21 mouse cellular contexts compared by ENCODE assay signal in the genomic region with DNA sequence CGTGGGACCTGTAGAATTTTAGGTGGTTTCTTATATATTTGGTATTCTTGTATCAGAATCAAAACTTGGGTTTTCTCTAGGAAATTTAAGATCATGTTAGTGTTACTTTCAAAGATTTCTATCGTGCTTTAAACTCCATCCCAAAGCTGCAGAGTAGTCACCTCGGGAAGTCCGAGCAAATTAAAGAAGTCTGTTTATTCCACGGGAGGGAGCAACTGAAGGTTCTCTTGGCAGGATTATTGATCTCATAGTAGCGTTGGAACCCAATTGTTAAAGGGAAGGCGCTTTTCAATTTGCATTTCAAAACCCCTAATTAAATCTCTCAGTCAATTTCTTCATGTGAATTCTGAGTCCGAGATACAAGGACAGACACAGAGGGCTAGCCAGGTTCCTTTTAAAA. TPM values are rescaled to one million over a fixed set of nuclear protein-coding genes. Genes with fewer than 3 reads are reported as not detected.
A peak's percentile ranks its signal among the peaks of the same experiment; 100 is the strongest.
DNase-seq lines count a peak whose midpoint lies in the region; ATAC-seq and TF ChIP-seq lines count a peak whose summit lies in the region.
"Had no signal": no experiment of that assay in that cellular context is flagged by ENCODE, and none has a peak within 500 bp of the region (broad histone marks: within the 10 kb centered on the region; RNA-seq: fewer than 3 reads in every experiment).

No protein-coding gene starts in this region.

- peaks cover 49% of the 10 kb centered on the region for H3K4me1 ChIP-seq in forebrain, embryonic 10.5 days
- peaks cover 7% of the 10 kb centered on the region; the same call in 1 of the 2 replicates for H3K4me1 ChIP-seq in forebrain, postnatal 0 days (ENCODE audit: insufficient read depth)
- H3K4me1 ChIP-seq in midbrain, embryonic 13.5 days (replicated peaks), result peaks cover 25% of the 10 kb centered on the region
- peaks cover 13% of the 10 kb centered on the region for H3K4me1 ChIP-seq in midbrain, embryonic 16.5 days (ENCODE audit: control insufficient read depth, insufficient read depth, low read length)
- H3K4me1 ChIP-seq in hindbrain, postnatal 0 days (ENCODE audit: insufficient read depth, low read length), result peaks cover 10% of the 10 kb centered on the region; the same call in 1 of the 2 replicates
- H3K4me1 ChIP-seq in embryonic facial prominence, embryonic 10.5 days, result peaks cover 20% of the 10 kb centered on the region
- H3K4me1 ChIP-seq: heart, embryonic 15.5 days; liver, embryonic 13.5 days had no signal

- no peaks in the 10 kb centered on the region for H3K27me3 ChIP-seq in forebrain, embryonic 10.5 days (ENCODE audit: poor library complexity, severe bottlenecking)
- H3K27me3 ChIP-seq in forebrain, postnatal 0 days (ENCODE audit: insufficient read depth, low read length), result no peaks in the 10 kb centered on the region
- H3K27me3 ChIP-seq in midbrain, embryonic 13.5 days, result no peaks in the 10 kb centered on the region
- H3K27me3 ChIP-seq in midbrain, embryonic 16.5 days (ENCODE audit: control insufficient read depth, insufficient read depth, low read depth, low read length), result no peaks in the 10 kb centered on the region
- H3K27me3 ChIP-seq in hindbrain, postnatal 0 days (ENCODE audit: insufficient read depth, low read length), result no peaks in the 10 kb centered on the region
- no peaks in the 10 kb centered on the region for H3K27me3 ChIP-seq in embryonic facial prominence, embryonic 10.5 days (replicated peaks; ENCODE audit: low read depth, poor library complexity, severe bottlenecking)
- H3K27me3 ChIP-seq: heart, embryonic 15.5 days; liver, embryonic 13.5 days had no signal

- H3K36me3 ChIP-seq in forebrain, embryonic 10.5 days (replicated peaks), result no peaks in the 10 kb centered on the region
- H3K36me3 ChIP-seq in forebrain, postnatal 0 days (ENCODE audit: insufficient read depth), result no peaks in the 10 kb centered on the region
- H3K36me3 ChIP-seq in midbrain, embryonic 13.5 days, result no peaks in the 10 kb centered on the region
- no peaks in the 10 kb centered on the region for H3K36me3 ChIP-seq in midbrain, embryonic 16.5 days (ENCODE audit: control insufficient read depth, insufficient read depth, low read length)
- H3K36me3 ChIP-seq in hindbrain, postnatal 0 days (ENCODE audit: insufficient read depth, low read length), result no peaks in the 10 kb centered on the region
- no peaks in the 10 kb centered on the region for H3K36me3 ChIP-seq in embryonic facial prominence, embryonic 10.5 days (replicated peaks)
- H3K36me3 ChIP-seq: heart, embryonic 15.5 days; liver, embryonic 13.5 days had no signal

- H3K9me3 ChIP-seq in forebrain, embryonic 10.5 days, result no peaks in the 10 kb centered on the region
- no peaks in the 10 kb centered on the region for H3K9me3 ChIP-seq in forebrain, postnatal 0 days (ENCODE audit: low read length)
- H3K9me3 ChIP-seq in midbrain, embryonic 13.5 days, result no peaks in the 10 kb centered on the region
- H3K9me3 ChIP-seq in midbrain, embryonic 16.5 days (replicated peaks; ENCODE audit: control insufficient read depth, low read length, poor library complexity, severe bottlenecking), result no peaks in the 10 kb centered on the region
- no peaks in the 10 kb centered on the region for H3K9me3 ChIP-seq in hindbrain, postnatal 0 days (ENCODE audit: low read length)
- H3K9me3 ChIP-seq in embryonic facial prominence, embryonic 10.5 days, result no peaks in the 10 kb centered on the region
- H3K9me3 ChIP-seq: heart, embryonic 15.5 days; liver, embryonic 13.5 days had no signal

- no peak for TF ChIP-seq CTCF in forebrain, postnatal 0 days (IDR thresholded peaks at IDR 0.05; ENCODE audit: low read depth)
- no peak for TF ChIP-seq CTCF in hindbrain, postnatal 0 days (IDR thresholded peaks at IDR 0.05; ENCODE audit: low read depth)

- no peak for ATAC-seq in forebrain, postnatal 0 days
- no peak for ATAC-seq in midbrain, embryonic 13.5 days
- no peak for ATAC-seq in midbrain, embryonic 16.5 days
- ATAC-seq in hindbrain, postnatal 0 days, result no peak
- ATAC-seq: inflammation-experienced regulatory T-cells, adult 6 months had no signal

- WGBS in forebrain, embryonic 10.5 days, result 8% methylated on average over 8 of the region's 8 CpGs
- WGBS in forebrain, postnatal 0 days, result 5% methylated on average over 8 of the region's 8 CpGs
- 2% methylated on average over 8 of the region's 8 CpGs for WGBS in midbrain, embryonic 13.5 days
- WGBS in midbrain, embryonic 16.5 days, result 4% methylated on average over 8 of the region's 8 CpGs
- 9% methylated on average over 8 of the region's 8 CpGs for WGBS in hindbrain, postnatal 0 days
- 15% methylated on average over 8 of the region's 8 CpGs for WGBS in embryonic facial prominence, embryonic 10.5 days

- no peak overlapping the region for H3K9ac ChIP-seq in forebrain, postnatal 0 days
- H3K9ac ChIP-seq in midbrain, embryonic 13.5 days (replicated peaks), result no peak overlapping the region
- H3K9ac ChIP-seq in midbrain, embryonic 16.5 days (ENCODE audit: low read depth, low read length), result no peak overlapping the region
- no peak overlapping the region for H3K9ac ChIP-seq in hindbrain, postnatal 0 days (replicated peaks; ENCODE audit: low read length)
- H3K9ac ChIP-seq: heart, embryonic 15.5 days; liver, embryonic 13.5 days had no signal

- peak overlapping the region; percentile 27; the same call in 1 of the 2 replicates for H3K4me3 ChIP-seq in forebrain, embryonic 10.5 days
- no peak overlapping the region for H3K4me3 ChIP-seq in forebrain, postnatal 0 days (ENCODE audit: low read depth, low read length)
- no peak overlapping the region for H3K4me3 ChIP-seq in midbrain, embryonic 13.5 days (replicated peaks)
- no peak overlapping the region for H3K4me3 ChIP-seq in midbrain, embryonic 16.5 days (ENCODE audit: low read depth, low read length)
- no peak overlapping the region for H3K4me3 ChIP-seq in hindbrain, postnatal 0 days (ENCODE audit: low read length)
- H3K4me3 ChIP-seq in embryonic facial prominence, embryonic 10.5 days, result no peak overlapping the region
- H3K4me3 ChIP-seq: heart, embryonic 15.5 days; liver, embryonic 13.5 days had no signal

- H3K4me2 ChIP-seq in forebrain, postnatal 0 days (ENCODE audit: low read depth), result no peak overlapping the region
- no peak overlapping the region; the same call in 1 of the 2 replicates for H3K4me2 ChIP-seq in midbrain, embryonic 13.5 days (replicated peaks)
- H3K4me2 ChIP-seq in midbrain, embryonic 16.5 days (ENCODE audit: low read length), result no peak overlapping the region
- 0 out of 2 replicates have a peak overlapping the region, but pooled peaks have one; percentile 13 for H3K4me2 ChIP-seq in hindbrain, postnatal 0 days (ENCODE audit: low read depth, low read length)
- H3K4me2 ChIP-seq: heart, embryonic 15.5 days; liver, embryonic 13.5 days had no signal

- DNase-seq in forebrain, embryonic 10.5 days (ENCODE audit: extremely low spot score, low spot score), result no peak
- no peak for DNase-seq in forebrain, postnatal 0 days
- no peak for DNase-seq in hindbrain, postnatal 0 days (ENCODE audit: low spot score)
- DNase-seq in embryonic facial prominence, embryonic 10.5 days (ENCODE audit: low spot score), result no peak
- DNase-seq in T-cell, adult 2 months (ENCODE audit: low spot score), result no peak
- DNase-seq: adrenal gland, postnatal 14 days; cerebellum, adult 8-10 months; cerebellum, postnatal 36 days; gastrocnemius, postnatal 36 days; heart, postnatal 36 days; kidney, adult 18-20 months; kidney, postnatal 4 days; liver, embryonic 13.5 days; lung, adult 2 months; lung, postnatal 14 days; right cerebral cortex, postnatal 25 days; thymus, postnatal 36 days had no signal

- H3K27ac ChIP-seq in forebrain, embryonic 10.5 days, result peak overlapping the region; percentile 84
- no peak overlapping the region for H3K27ac ChIP-seq in forebrain, postnatal 0 days (ENCODE audit: low read depth, low read length)
- peak overlapping the region; percentile 32; the same call in 1 of the 2 replicates for H3K27ac ChIP-seq in midbrain, embryonic 13.5 days
- H3K27ac ChIP-seq in midbrain, embryonic 16.5 days (ENCODE audit: low read length), result no peak overlapping the region
- no peak overlapping the region for H3K27ac ChIP-seq in hindbrain, postnatal 0 days
- H3K27ac ChIP-seq in embryonic facial prominence, embryonic 10.5 days (replicated peaks), result no peak overlapping the region
- H3K27ac ChIP-seq: heart, embryonic 15.5 days; liver, embryonic 13.5 days had no signal

RNA-seq across cellular contexts. Expression of a gene that starts 38.9 kb away (rescaled TPM):
- 11.9 and 12.3 TPM in 2 replicates for polyA plus RNA-seq in forebrain, embryonic 10.5 days (2016; fragmentation: Nextera tagmentation; extraction: Ambion mirVana)
- total RNA-seq in forebrain, postnatal 0 days (2014; rRNA removed), result 10.9 and 22.3 TPM in 2 replicates
- 9.3 and 12.2 TPM in 2 replicates for polyA plus RNA-seq in forebrain, postnatal 0 days (2015; fragmentation: Nextera tagmentation; extraction: Ambion mirVana)
- polyA plus RNA-seq in midbrain, embryonic 13.5 days (2015; fragmentation: Nextera tagmentation; extraction: Ambion mirVana), result 12.0 and 13.5 TPM in 2 replicates
- polyA plus RNA-seq in midbrain, embryonic 16.5 days (2015; fragmentation: Nextera tagmentation; extraction: Ambion mirVana), result 11.2 and 11.6 TPM in 2 replicates
- 25.3 and 25.7 TPM in 2 replicates for total RNA-seq in hindbrain, postnatal 0 days (2014; rRNA removed)
- 16.6 and 17.0 TPM in 2 replicates for polyA plus RNA-seq in hindbrain, postnatal 0 days (2015; fragmentation: Nextera tagmentation; extraction: Ambion mirVana)
- polyA plus RNA-seq in embryonic facial prominence, embryonic 10.5 days (2016; fragmentation: Nextera tagmentation; extraction: Ambion mirVana), result 10.9 and 11.5 TPM in 2 replicates

Comparison
In these comparisons a context has a peak if more than half of its experiments do, and no peak if none do; other contexts are left out.
1. H3K27ac ChIP-seq: peak in forebrain, embryonic 10.5 days (single experiment) and midbrain, embryonic 13.5 days (single experiment); none in forebrain, postnatal 0 days (single experiment), midbrain, embryonic 16.5 days (single experiment), hindbrain, postnatal 0 days (single experiment) and embryonic facial prominence, embryonic 10.5 days (single experiment).